In genomic region chr4:154450441-154450840, GRCm38 (mm10) we compare ENCODE assay signal across 11 mouse cellular contexts.
DNase-seq lines count a peak whose midpoint lies in the region; ATAC-seq and TF ChIP-seq lines count a peak whose summit lies in the region.
"Had no signal": no experiment of that assay in that cellular context is flagged by ENCODE, and none has a peak within 500 bp of the region (broad histone marks: within the 10 kb centered on the region; RNA-seq: fewer than 3 reads in every experiment).

No protein-coding gene starts in this region.

- no peak overlapping the region for H3K4me2 ChIP-seq in hindbrain, embryonic 16.5 days (ENCODE audit: low read length)
- no peak overlapping the region for H3K4me2 ChIP-seq in kidney, postnatal 0 days (ENCODE audit: low read length)
- H3K4me2 ChIP-seq: embryonic facial prominence, embryonic 15.5 days; liver, embryonic 13.5 days had no signal

- H3K9me3 ChIP-seq in hindbrain, embryonic 10.5 days: no peaks in the 10 kb centered on the region
- H3K9me3 ChIP-seq in hindbrain, embryonic 16.5 days (ENCODE audit: control insufficient read depth, low read length): no peaks in the 10 kb centered on the region
- H3K9me3 ChIP-seq in kidney, postnatal 0 days (replicated peaks; ENCODE audit: low read length): no peaks in the 10 kb centered on the region
- H3K9me3 ChIP-seq: embryonic facial prominence, embryonic 15.5 days; liver, embryonic 13.5 days had no signal

- H3K36me3 ChIP-seq in hindbrain, embryonic 10.5 days: no peaks in the 10 kb centered on the region
- H3K36me3 ChIP-seq in hindbrain, embryonic 16.5 days (ENCODE audit: control insufficient read depth, insufficient read depth, low read length): no peaks in the 10 kb centered on the region
- H3K36me3 ChIP-seq in kidney, postnatal 0 days (ENCODE audit: insufficient read depth, low read length): no peaks in the 10 kb centered on the region
- H3K36me3 ChIP-seq: embryonic facial prominence, embryonic 15.5 days; liver, embryonic 13.5 days had no signal

- WGBS in hindbrain, embryonic 10.5 days: 94% methylated on average over 9 of the region's 9 CpGs
- WGBS in hindbrain, embryonic 16.5 days: 76% methylated on average over 9 of the region's 9 CpGs
- WGBS in kidney, postnatal 0 days: 84% methylated on average over 9 of the region's 9 CpGs

- DNase-seq in adrenal gland, postnatal 10 days: peak; percentile 20
- DNase-seq in adrenal gland, adult 8-10 months: no peak
- DNase-seq in hindbrain, embryonic 10.5 days (ENCODE audit: low spot score): no peak
- DNase-seq in kidney, postnatal 0 days (ENCODE audit: low spot score): no peak
- DNase-seq in embryo, embryonic 10.5 days (ENCODE audit: low spot score): no peak
- DNase-seq in left cerebral cortex, adult 18-20 months (ENCODE audit: low spot score in 2 of 2): no peak
- DNase-seq: cerebellum, adult 18-20 months; liver, embryonic 13.5 days had no signal

- H3K27ac ChIP-seq in hindbrain, embryonic 10.5 days: peak overlapping the region; percentile 31; the same call in 1 of the 2 replicates
- no peak overlapping the region for H3K27ac ChIP-seq in hindbrain, embryonic 16.5 days (ENCODE audit: low read depth, low read length)
- H3K27ac ChIP-seq in brown adipose tissue, adult 24 weeks (replicated peaks; ENCODE audit: low read depth, low read length): peak overlapping the region; percentile 16; the same call in 1 of the 2 replicates
- H3K27ac ChIP-seq in kidney, postnatal 0 days: peak overlapping the region; percentile 36; the same call in 1 of the 2 replicates
- H3K27ac ChIP-seq: embryonic facial prominence, embryonic 15.5 days; liver, embryonic 13.5 days had no signal

- H3K27me3 ChIP-seq in hindbrain, embryonic 10.5 days (ENCODE audit: insufficient read depth, poor library complexity, severe bottlenecking): peaks cover 99% of the 10 kb centered on the region
- peaks cover 5% of the 10 kb centered on the region for H3K27me3 ChIP-seq in hindbrain, embryonic 16.5 days (replicated peaks; ENCODE audit: control insufficient read depth, insufficient read depth, low read length)
- peaks cover 4% of the 10 kb centered on the region; the same call in 1 of the 2 replicates for H3K27me3 ChIP-seq in kidney, postnatal 0 days (ENCODE audit: insufficient read depth, low read length)
- H3K27me3 ChIP-seq: liver, embryonic 13.5 days had no signal

- ATAC-seq in hindbrain, embryonic 16.5 days: no peak
- ATAC-seq in kidney, postnatal 0 days (replicated peaks; ENCODE audit: low FRiP score, low read depth): no peak

- H3K4me1 ChIP-seq in hindbrain, embryonic 10.5 days (replicated peaks): peaks cover 55% of the 10 kb centered on the region
- peaks cover 5% of the 10 kb centered on the region; the same call in 1 of the 2 replicates for H3K4me1 ChIP-seq in hindbrain, embryonic 16.5 days (ENCODE audit: control insufficient read depth, insufficient read depth, low read depth, low read length)
- peaks cover 4% of the 10 kb centered on the region; the same call in 1 of the 2 replicates for H3K4me1 ChIP-seq in brown adipose tissue, adult 24 weeks (ENCODE audit: control insufficient read depth, insufficient read depth, insufficient read length, low read length)
- no peaks in the 10 kb centered on the region; the same call in 1 of the 2 replicates for H3K4me1 ChIP-seq in kidney, postnatal 0 days (replicated peaks; ENCODE audit: insufficient read depth, low read length)
- H3K4me1 ChIP-seq: embryonic facial prominence, embryonic 15.5 days; liver, embryonic 13.5 days had no signal

- H3K4me3 ChIP-seq in hindbrain, embryonic 10.5 days: no peak overlapping the region
- no peak overlapping the region for H3K4me3 ChIP-seq in hindbrain, embryonic 16.5 days (ENCODE audit: low read length)
- H3K4me3 ChIP-seq in brown adipose tissue, adult 24 weeks (ENCODE audit: insufficient read depth, low read depth, low read length): no peak overlapping the region
- H3K4me3 ChIP-seq in kidney, postnatal 0 days (replicated peaks; ENCODE audit: low read depth, low read length): no peak overlapping the region
- H3K4me3 ChIP-seq: embryonic facial prominence, embryonic 15.5 days; liver, embryonic 13.5 days had no signal

- no peak overlapping the region for H3K9ac ChIP-seq in hindbrain, embryonic 16.5 days (ENCODE audit: low read depth, low read length)
- H3K9ac ChIP-seq in kidney, postnatal 0 days (ENCODE audit: low read depth, low read length): no peak overlapping the region
- H3K9ac ChIP-seq: embryonic facial prominence, embryonic 15.5 days; liver, embryonic 13.5 days had no signal

- TF ChIP-seq CTCF in kidney, postnatal 0 days (IDR thresholded peaks at IDR 0.05; ENCODE audit: low read depth): no peak
